ENCODE assay signal across 8 mouse cellular contexts in the genomic region with DNA sequence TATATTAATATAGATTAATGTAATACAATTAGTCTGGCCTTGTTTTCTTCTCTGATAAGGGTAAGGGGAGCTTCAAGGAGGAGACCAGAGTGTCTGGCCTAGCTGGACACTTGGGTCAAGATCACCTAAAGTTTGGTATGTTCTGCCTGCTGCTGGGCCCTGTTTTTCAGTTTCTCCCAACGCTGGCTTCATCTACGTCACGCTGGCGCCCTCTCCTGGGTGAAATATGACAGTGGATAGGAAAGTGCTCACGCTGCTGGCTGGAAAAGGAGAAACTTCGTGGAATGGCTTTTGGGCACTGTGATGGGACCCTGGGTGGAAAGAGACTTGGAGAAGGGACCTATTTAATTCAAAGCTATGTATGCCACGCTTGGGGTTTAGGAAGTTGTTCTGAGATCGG. TPM values are rescaled to one million over a fixed set of nuclear protein-coding genes. Genes with fewer than 3 reads are reported as not detected.
DNase-seq lines count a peak whose midpoint lies in the region; ATAC-seq and TF ChIP-seq lines count a peak whose summit lies in the region.

No protein-coding gene starts in this region.

- no peak overlapping the region for H3K27ac ChIP-seq in ES-E14 (ENCODE audit: insufficient read depth, low read depth, low read length, poor library complexity, severe bottlenecking)
- no peak overlapping the region for H3K27ac ChIP-seq in forebrain, embryonic 11.5 days (ENCODE audit: low read depth, low read length)
- H3K27ac ChIP-seq in heart, embryonic 16.5 days (ENCODE audit: low read length) = no peak overlapping the region
- H3K27ac ChIP-seq in lung, embryonic 14.5 days (ENCODE audit: low read depth) = no peak overlapping the region

- H3K27me3 ChIP-seq in forebrain, embryonic 11.5 days (ENCODE audit: control insufficient read depth, insufficient read depth, low read length) = no peaks in the 10 kb centered on the region
- no peaks in the 10 kb centered on the region for H3K27me3 ChIP-seq in heart, embryonic 16.5 days (ENCODE audit: control insufficient read depth, insufficient read depth, low read length)
- no peaks in the 10 kb centered on the region for H3K27me3 ChIP-seq in lung, embryonic 14.5 days (ENCODE audit: insufficient read depth, low read length)

- TF ChIP-seq CTCF in lung, embryonic 14.5 days (IDR thresholded peaks at IDR 0.05; ENCODE audit: low read depth) = peak; percentile 94

- no peak overlapping the region for H3K4me2 ChIP-seq in forebrain, embryonic 11.5 days (ENCODE audit: low read depth, low read length, severe bottlenecking)
- peak overlapping the region; percentile 49 for H3K4me2 ChIP-seq in heart, embryonic 16.5 days (ENCODE audit: low read depth, low read length)
- H3K4me2 ChIP-seq in lung, embryonic 14.5 days = no peak overlapping the region

- no peaks in the 10 kb centered on the region for H3K36me3 ChIP-seq in ES-E14 (ENCODE audit: control insufficient read depth, insufficient read depth, low read length, poor library complexity, severe bottlenecking)
- no peaks in the 10 kb centered on the region for H3K36me3 ChIP-seq in forebrain, embryonic 11.5 days (ENCODE audit: control insufficient read depth, insufficient read depth, low read length)
- H3K36me3 ChIP-seq in heart, embryonic 16.5 days (ENCODE audit: control insufficient read depth, insufficient read depth) = no peaks in the 10 kb centered on the region
- no peaks in the 10 kb centered on the region for H3K36me3 ChIP-seq in lung, embryonic 14.5 days (ENCODE audit: insufficient read depth)

- no peaks in the 10 kb centered on the region for H3K9me3 ChIP-seq in ES-E14 (ENCODE audit: control insufficient read depth, insufficient read depth, low read depth, low read length)
- H3K9me3 ChIP-seq in forebrain, embryonic 11.5 days (ENCODE audit: control insufficient read depth, low read length) = no peaks in the 10 kb centered on the region
- no peaks in the 10 kb centered on the region for H3K9me3 ChIP-seq in heart, embryonic 16.5 days (replicated peaks; ENCODE audit: control insufficient read depth, low read length)
- H3K9me3 ChIP-seq in lung, embryonic 14.5 days (ENCODE audit: low read depth, low read length) = no peaks in the 10 kb centered on the region

- in situ Hi-C loops in ES-E14 (cut with MboI; ENCODE audit: low sequenced_read_pairs in 2 of 2, unreplicated experiment in 2 of 2) = loop anchor here in 1 of 2 experiments (10.0 kb wide), 1 partner anchor 109 kb away; no protein-coding TSS in a partner anchor

- H3K9ac ChIP-seq in ES-E14 (ENCODE audit: insufficient read depth, low read depth, low read length, poor library complexity, severe bottlenecking) = no peak overlapping the region
- H3K9ac ChIP-seq in forebrain, embryonic 11.5 days (ENCODE audit: low read length) = no peak overlapping the region
- H3K9ac ChIP-seq in heart, embryonic 16.5 days (ENCODE audit: low read length) = peak overlapping the region; percentile 45
- no peak overlapping the region for H3K9ac ChIP-seq in lung, embryonic 14.5 days

- 3% methylated on average over 8 of the region's 8 CpGs for WGBS in forebrain, embryonic 11.5 days
- 2% methylated on average over 8 of the region's 8 CpGs for WGBS in heart, embryonic 16.5 days
- 2% methylated on average over 8 of the region's 8 CpGs for WGBS in lung, embryonic 14.5 days

- peak; percentile 63 for DNase-seq in ES-E14 (ENCODE audit: low read depth, low spot score)
- DNase-seq in brain, embryonic 18.5 days (ENCODE audit: low read depth, low spot score) = peak; percentile 46
- peak; percentile 87 for DNase-seq in forebrain, embryonic 11.5 days (ENCODE audit: low spot score)
- peak; percentile 64 to 87 for DNase-seq in layer of hippocampus, adult 8-10 months (ENCODE audit: low spot score in 2 of 2)
- peak; percentile 94 for DNase-seq in lung, embryonic 14.5 days
- peak; percentile 63 for DNase-seq in retina, postnatal 7 days (ENCODE audit: low read depth, low spot score)
- peak; percentile 89 for DNase-seq in thymus, postnatal 4 days

- H3K4me1 ChIP-seq in ES-E14 (ENCODE audit: control insufficient read depth in 2 of 2, insufficient read depth in 2 of 2, low read length in 2 of 2, poor library complexity in 1 of 2) = no peaks in the 10 kb centered on the region
- H3K4me1 ChIP-seq in forebrain, embryonic 11.5 days (replicated peaks; ENCODE audit: control insufficient read depth, insufficient read depth, low read length) = no peaks in the 10 kb centered on the region
- H3K4me1 ChIP-seq in heart, embryonic 16.5 days (ENCODE audit: control insufficient read depth, insufficient read depth, low read length) = peaks cover 9% of the 10 kb centered on the region
- no peaks in the 10 kb centered on the region for H3K4me1 ChIP-seq in lung, embryonic 14.5 days (ENCODE audit: insufficient read depth)

- no peak for ATAC-seq in forebrain, embryonic 11.5 days (replicated peaks; ENCODE audit: low FRiP score)
- ATAC-seq in heart, embryonic 16.5 days (replicated peaks; ENCODE audit: extremely low read depth, insufficient read depth, low FRiP score) = peak; percentile 70; the same call in 1 of the 2 replicates
- ATAC-seq in lung, embryonic 14.5 days (ENCODE audit: insufficient read depth) = peak; percentile 54; the same call in 1 of the 2 replicates

- H3K4me3 ChIP-seq in ES-E14 (ENCODE audit: insufficient read depth in 1 of 2, low read depth in 1 of 2, low read length in 2 of 2, poor library complexity in 1 of 2, severe bottlenecking in 1 of 2) = no peak overlapping the region
- no peak overlapping the region for H3K4me3 ChIP-seq in forebrain, embryonic 11.5 days (ENCODE audit: low read depth, low read length)
- H3K4me3 ChIP-seq in heart, embryonic 16.5 days (ENCODE audit: low read length) = peak overlapping the region; percentile 4; the same call in 1 of the 2 replicates
- H3K4me3 ChIP-seq in lung, embryonic 14.5 days (ENCODE audit: low read depth, low read length) = no peak overlapping the region

TF ChIP-seq in ES-E14, 5 proteins besides CTCF, POLR2A, EP300 and RAD21:
- TF ChIP-seq MAFK (IDR thresholded peaks at IDR 0.05; ENCODE audit: insufficient read depth, low read depth, low read length) (no peak), ZC3H11A (IDR thresholded peaks at IDR 0.05; ENCODE audit: borderline replicate concordance, low read depth, low read length) (peak; percentile 95)

RNA-seq across cellular contexts. Expression of a gene that starts 36.8 kb away (rescaled TPM):
- total RNA-seq in ES-E14 (2012; rRNA removed) = 4.4 and 13.7 TPM in 2 replicates
- polyA plus RNA-seq in forebrain, embryonic 11.5 days (2014; fragmentation: Nextera tagmentation; extraction: Ambion mirVana) = 0.25 and 0.31 TPM in 2 replicates
- polyA plus RNA-seq in heart, embryonic 16.5 days (2015; fragmentation: Nextera tagmentation; extraction: Ambion mirVana) = 1.2 and 1.9 TPM in 2 replicates
- total RNA-seq in layer of hippocampus, adult 8-10 months (2022) = 10 to 100 TPM in 2 of 4 experiments, 1 to 10 TPM in 2; 4.1 to 26.9 (median 12.8) TPM
- 0.99 TPM in 2 replicates for polyA plus RNA-seq in lung, embryonic 14.5 days (2014; fragmentation: Nextera tagmentation; extraction: Ambion mirVana)

RNA-seq across cellular contexts. Expression of a gene that starts 55.9 kb away (rescaled TPM):
- total RNA-seq in ES-E14 (2012; rRNA removed) = 92.1 and 116 TPM in 2 replicates
- polyA plus RNA-seq in forebrain, embryonic 11.5 days (2014; fragmentation: Nextera tagmentation; extraction: Ambion mirVana) = 29.4 and 30.2 TPM in 2 replicates
- polyA plus RNA-seq in heart, embryonic 16.5 days (2015; fragmentation: Nextera tagmentation; extraction: Ambion mirVana) = 89.3 and 97.0 TPM in 2 replicates
- 10 to 100 TPM; 27.6 to 36.3 (median 30.7) TPM for total RNA-seq in layer of hippocampus, adult 8-10 months (2022)
- 64.3 and 69.5 TPM in 2 replicates for polyA plus RNA-seq in lung, embryonic 14.5 days (2014; fragmentation: Nextera tagmentation; extraction: Ambion mirVana)
